Mouse (Mus musculus): Measurements from ENCODE around the gene Adnp.

DNA sequence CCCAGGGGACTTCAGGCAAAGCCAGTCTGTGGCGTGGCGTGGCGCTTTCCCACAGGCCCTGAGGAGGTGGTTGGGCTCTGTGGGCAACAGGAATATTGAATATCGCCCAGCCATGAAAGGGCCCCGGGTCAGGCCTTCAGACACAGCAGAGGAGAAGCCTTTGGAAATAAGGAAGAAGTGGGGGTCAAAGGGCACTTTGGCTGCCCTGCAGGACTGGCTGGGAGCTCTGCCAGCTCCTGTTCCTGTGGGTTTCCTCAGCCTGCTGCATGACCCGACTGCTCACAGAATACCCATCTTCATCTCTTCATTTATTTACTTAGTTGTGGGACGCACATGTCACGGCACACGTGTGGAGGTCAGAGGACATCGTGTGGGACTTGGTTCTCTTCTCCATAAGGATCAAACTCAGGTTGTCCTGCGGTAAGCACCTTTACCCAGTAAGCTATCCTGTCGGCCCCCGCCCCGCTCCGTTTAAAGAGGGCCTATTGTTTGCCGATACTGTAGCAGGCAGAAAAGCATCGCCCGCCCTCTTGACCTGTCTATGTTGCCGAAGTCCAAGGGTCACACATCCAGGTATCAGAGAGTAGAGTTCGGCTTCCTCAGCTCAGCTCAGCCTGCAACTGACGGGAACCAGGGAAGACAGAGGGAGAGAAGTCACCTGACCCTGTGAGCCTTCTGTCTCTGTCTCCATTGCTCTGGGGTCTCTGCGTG, 59.0 kb downstream of the Adnp start:
- TF ChIP-seq EP300 (IDR thresholded peaks at IDR 0.05), result no peak
- TF ChIP-seq CTCF (IDR thresholded peaks at IDR 0.05), result no peak
